Mouse (Mus musculus) heart, postnatal 0 days (tissue): ENCODE data around the gene Cyp4v3.

Source experiments
- CTCF ChIP-seq: IDR thresholded peaks from 2 replicates; pipeline ENCODE4 v1.5.1; 2016; ENCODE audit warnings: antibody characterized with exemption, control low read depth, low read depth
- EP300 ChIP-seq: IDR thresholded peaks from 2 replicates; pipeline ENCODE4 v1.6.1; 2016; ENCODE audit warnings: antibody characterized with exemption, low read depth

- TF ChIP-seq CTCF (no peak), EP300 (no peak)
Measured at GRCm38 (mm10) chr8:45363220-45363619, 30.2 kb upstream of the Cyp4v3 start.
